Mouse (Mus musculus) ES-CJ7 (cell line): ENCODE results near the gene Ccdc93.

Source experiments
- DNase-seq: peaks from one replicate; pipeline ENCODE4 v3.0.0; 2011; ENCODE audit warnings: low read depth, low spot score

Ccdc93 gene

GRCm38 (mm10) chr1:121430938-121431928 lies at the start of gene Ccdc93:
Ccdc93 (plus strand) TSS chr1:121431049.
- peak; percentile 97 for DNase-seq

DNA sequence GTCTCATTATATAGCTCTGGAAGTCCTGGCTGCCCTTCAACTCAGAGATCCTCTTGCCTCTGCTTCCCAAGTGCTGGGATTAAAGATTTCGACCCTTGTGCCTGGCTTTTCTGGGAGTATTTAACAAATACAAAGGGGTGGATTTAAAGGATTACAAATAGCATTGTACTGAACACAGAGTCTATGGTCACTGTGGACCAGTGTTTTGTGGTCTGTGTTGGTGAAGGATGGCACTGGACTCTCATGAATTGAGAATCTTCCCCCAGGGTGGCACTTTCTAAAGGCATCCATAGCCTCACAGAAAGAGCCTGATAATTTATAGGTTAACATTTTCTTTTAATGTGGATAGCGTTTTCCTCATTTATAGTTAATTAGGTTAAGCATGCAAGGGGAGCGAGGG lies 49.3 kb upstream of the Ccdc93 start:
- no peak for DNase-seq

GRCm38 (mm10) chr1:121388312-121388711 lies 42.5 kb upstream of the Ccdc93 start:
- DNase-seq = no peak

- no peak for DNase-seq
Observed at GRCm38 (mm10) chr1:121388732-121389131, 42.1 kb upstream of the Ccdc93 start.

GRCm38 (mm10) chr1:121389574-121389973 lies 41.3 kb upstream of the Ccdc93 start:
- peak; percentile 76 for DNase-seq

DNA sequence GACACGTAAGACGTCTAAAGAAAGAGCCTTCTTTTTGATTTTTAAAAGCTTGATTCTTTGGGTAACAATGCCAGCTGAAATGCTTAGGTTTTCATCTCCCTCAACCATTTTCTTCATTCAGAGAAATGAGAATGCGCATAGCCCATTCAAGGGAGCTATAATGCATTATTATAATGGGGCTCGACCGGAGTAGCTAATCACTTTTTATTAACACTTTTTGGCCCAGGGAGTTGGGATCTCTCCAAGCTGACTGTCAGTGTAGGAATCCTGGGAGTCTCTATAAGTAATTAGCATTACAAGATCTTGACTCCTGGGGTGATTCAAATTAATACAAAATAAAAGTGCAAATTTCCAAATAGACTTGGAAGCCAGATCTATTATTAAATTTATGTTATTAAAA lies 40.8 kb upstream of the Ccdc93 start:
- no peak for DNase-seq

GRCm38 (mm10) chr1:121390421-121390820 lies 40.4 kb upstream of the Ccdc93 start:
- DNase-seq = no peak

- DNase-seq = no peak
Observed at GRCm38 (mm10) chr1:121390855-121391254, 40.0 kb upstream of the Ccdc93 start.

GRCm38 (mm10) chr1:121393117-121393516 lies 37.7 kb upstream of the Ccdc93 start:
- no peak for DNase-seq

- DNase-seq = no peak
Observed at GRCm38 (mm10) chr1:121394764-121395163, 36.1 kb upstream of the Ccdc93 start.

GRCm38 (mm10) chr1:121396501-121396900 lies 34.3 kb upstream of the Ccdc93 start:
- no peak for DNase-seq

GRCm38 (mm10) chr1:121398231-121398630 lies 32.6 kb upstream of the Ccdc93 start:
- DNase-seq = no peak

GRCm38 (mm10) chr1:121398986-121399881 lies 31.6 kb upstream of the Ccdc93 start:
- no peak for DNase-seq

DNA sequence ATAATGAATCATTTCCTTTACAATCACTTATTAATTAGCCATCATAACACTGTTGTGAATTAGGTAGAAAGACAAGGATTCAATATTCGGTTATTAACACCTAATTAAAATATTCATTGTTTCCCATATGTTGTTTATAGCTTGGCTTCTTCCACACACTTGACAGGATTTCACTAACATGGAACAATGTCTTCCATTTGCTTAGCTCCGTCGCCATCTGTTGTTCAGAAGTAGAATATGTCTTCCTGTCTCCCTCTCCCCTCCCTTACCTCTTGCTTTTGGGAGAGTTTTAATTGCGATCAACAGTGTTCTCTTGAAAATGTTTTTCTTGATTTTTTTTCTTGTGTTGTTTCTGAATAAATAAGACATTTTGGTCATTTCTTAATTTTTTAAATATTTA lies 30.6 kb upstream of the Ccdc93 start:
- DNase-seq = peak; percentile 55

DNA sequence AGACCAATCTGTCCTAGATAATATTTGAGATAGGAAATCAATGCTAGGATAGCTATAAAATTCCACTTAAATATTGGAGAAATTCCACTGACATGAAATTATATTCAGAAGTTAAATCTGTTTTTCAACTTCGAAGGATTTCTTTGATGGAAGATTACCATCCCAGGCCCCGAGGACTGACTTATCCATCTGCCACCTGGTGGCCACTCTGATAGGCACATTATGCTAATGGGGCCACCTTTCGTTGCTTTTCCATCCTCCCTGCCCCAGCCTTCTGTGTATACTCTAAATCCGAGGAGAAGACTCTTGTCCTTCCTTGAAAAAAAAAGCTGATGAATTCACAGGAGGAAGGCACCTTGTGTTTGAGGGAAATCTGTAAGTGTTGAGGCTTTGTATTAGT lies 11.8 kb upstream of the Ccdc93 start:
- peak; percentile 86 for DNase-seq

- DNase-seq = peak; percentile 68
Observed at GRCm38 (mm10) chr1:121419569-121420265, 11.1 kb upstream of the Ccdc93 start.

DNA sequence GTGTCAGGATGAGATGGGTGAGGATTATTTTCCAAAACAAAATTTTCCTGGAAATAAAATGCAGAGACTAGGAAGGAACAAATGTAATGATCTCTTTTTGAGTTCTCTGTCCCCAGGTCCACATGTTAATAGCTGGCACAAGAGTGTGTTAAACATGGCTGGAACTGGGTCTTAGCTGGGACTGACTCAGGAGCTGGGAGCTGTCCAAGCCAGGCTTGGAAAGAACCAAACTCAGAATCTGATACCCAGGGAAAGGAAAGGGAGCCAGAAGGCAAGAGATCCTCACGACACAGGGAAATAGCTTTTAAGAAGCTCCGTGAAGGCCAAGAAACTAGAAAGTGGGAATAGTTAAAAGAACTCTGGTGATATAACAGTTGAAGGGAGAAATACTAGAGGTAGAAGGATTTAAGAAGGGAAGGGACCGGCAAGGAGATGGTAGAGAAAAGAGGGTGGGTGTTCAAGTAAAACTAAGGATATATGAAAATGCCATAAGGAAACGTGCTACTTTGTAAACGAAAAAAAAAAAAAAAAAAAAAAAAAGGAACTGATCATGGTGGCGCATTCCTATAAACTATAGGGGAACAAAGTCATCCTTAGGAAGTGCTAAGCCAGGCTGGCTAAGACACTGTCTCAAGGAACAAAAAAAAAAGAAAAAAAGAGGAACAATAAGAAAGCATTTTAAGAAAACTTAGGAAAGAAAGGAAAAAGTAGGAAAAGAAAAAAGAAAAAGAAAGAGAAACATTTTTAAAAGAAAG lies 489 bp upstream of the Ccdc93 start:
- no peak for DNase-seq

- DNase-seq = no peak
Observed at GRCm38 (mm10) chr1:121435981-121436380, 5.1 kb downstream of the Ccdc93 start.

- peak; percentile 86 for DNase-seq
Observed at GRCm38 (mm10) chr1:121440535-121441381, 9.9 kb downstream of the Ccdc93 start.

- no peak for DNase-seq
Observed at GRCm38 (mm10) chr1:121444147-121444546, 13.3 kb downstream of the Ccdc93 start.
